Mouse (Mus musculus) urinary bladder, postnatal 36 days (tissue): ENCODE data around the gene Smad9.

ENCODE experiments used
- DNase-seq, 2 experiments: peaks; one replicate each; pipeline ENCODE4 v3.0.0; 2022; ENCODE audit warnings: low spot score in 2 of 2, mixed read lengths in 1 of 2

The Smad9 gene

GRCm38 (mm10) chr3:54809111-54809510, 53.7 kb downstream of the Smad9 start:
- no peak for DNase-seq

GRCm38 (mm10) chr3:54811616-54812015, 56.2 kb downstream of the Smad9 start:
- no peak for DNase-seq

GRCm38 (mm10) chr3:54813418-54813988, 58.1 kb downstream of the Smad9 start:
- DNase-seq: no peak

DNA sequence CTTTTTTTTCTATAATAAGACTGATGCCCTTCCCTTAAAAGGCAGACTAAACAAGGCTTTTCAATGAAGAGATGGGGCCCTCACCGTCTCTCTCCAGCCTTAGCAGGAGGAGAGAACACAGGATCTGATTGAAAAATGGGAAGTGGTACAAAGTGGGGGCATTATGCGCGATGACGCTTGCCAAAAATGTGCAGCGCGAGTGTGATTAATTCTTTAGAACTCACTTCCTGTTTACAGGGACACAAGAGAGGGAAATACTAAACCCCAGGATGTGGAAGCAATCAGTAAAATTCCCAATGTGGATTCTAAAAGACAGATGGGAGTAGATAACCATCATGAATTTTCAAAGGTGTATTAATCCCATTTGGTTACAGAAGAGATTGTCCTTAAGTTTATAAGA, 59.2 kb downstream of the Smad9 start:
- no peak for DNase-seq

DNA sequence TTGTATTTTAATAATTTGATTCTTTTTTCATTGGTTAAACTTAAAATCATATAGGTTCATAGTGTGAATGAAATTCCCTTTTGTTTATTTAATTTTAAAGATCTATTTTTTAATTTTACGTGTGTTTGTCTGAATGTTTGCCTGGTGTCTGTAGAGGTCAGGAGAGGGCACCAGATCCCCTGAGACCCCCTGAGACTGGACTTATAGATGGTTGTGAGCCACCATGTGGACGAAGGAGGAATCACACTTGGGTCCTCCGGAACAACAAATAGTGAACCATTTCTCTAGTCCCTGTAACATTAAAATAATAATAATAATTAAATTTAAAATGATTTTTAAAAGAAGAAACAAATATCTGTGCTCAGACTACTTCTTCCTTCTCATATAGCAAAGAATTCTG, 59.9 kb downstream of the Smad9 start:
- peak; percentile 6 to 16 for DNase-seq

GRCm38 (mm10) chr3:54822526-54822925, 67.1 kb downstream of the Smad9 start:
- no peak for DNase-seq

GRCm38 (mm10) chr3:54832491-54832890, 77.1 kb downstream of the Smad9 start:
- no peak for DNase-seq

DNA sequence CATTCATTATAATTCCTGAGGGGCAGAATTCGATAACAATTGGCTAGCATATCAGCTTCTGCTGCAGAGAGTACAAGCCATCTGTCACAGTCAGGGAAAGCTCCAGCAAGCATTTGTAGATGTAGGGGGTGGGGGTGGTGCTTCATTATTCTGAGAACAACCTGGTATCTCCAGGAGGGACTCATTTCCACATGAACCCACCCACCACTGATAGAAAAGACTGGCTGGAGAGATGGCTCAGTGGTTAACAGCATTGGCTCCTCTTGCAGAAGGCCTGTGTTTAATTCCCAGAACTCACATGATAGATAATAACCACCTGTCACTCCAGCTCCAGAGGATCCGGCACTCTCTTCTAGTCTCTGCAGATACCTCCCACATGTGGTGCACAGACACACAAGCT, 80.0 kb downstream of the Smad9 start:
- no peak for DNase-seq
